Mouse (Mus musculus) hindbrain, embryonic 10.5 days (tissue): ENCODE results near the gene Gm20479. TPM values are rescaled to one million over a fixed set of nuclear protein-coding genes. Genes with fewer than 3 reads are reported as not detected.

Experiments
- DNase-seq: peaks from one replicate; pipeline ENCODE4 v3.0.0-alpha.2; 2017; ENCODE audit warnings: low spot score
- H3K27ac ChIP-seq: fragments of 300-500 bp; sonication (generic); 2 replicates; pipeline ENCODE4 v1.5.1; 2016; ENCODE audit warnings: mild to moderate bottlenecking, moderate library complexity
- H3K27me3 ChIP-seq: fragments of 300-500 bp; sonication (generic); 2 replicates; pipeline ENCODE4 v1.6.1; 2016; ENCODE audit warnings: mild to moderate bottlenecking; ENCODE audit not compliant: poor library complexity, insufficient read depth, severe bottlenecking
- H3K36me3 ChIP-seq: fragments of 300-500 bp; sonication (generic); 2 replicates; pipeline ENCODE4 v1.6.1; 2016; ENCODE audit warnings: mild to moderate bottlenecking, moderate library complexity
- H3K4me1 ChIP-seq: fragments of 300-500 bp; sonication (generic); replicated peaks from 2 replicates; pipeline ENCODE4 v1.6.1; 2016; ENCODE audit warnings: mild to moderate bottlenecking
- H3K4me3 ChIP-seq: fragments of 300-500 bp; sonication (generic); 2 replicates; pipeline ENCODE4 v1.5.1; 2016; ENCODE audit warnings: mild to moderate bottlenecking, moderate library complexity
- H3K9me3 ChIP-seq: fragments of 300-500 bp; sonication (generic); 2 replicates; pipeline ENCODE4 v1.6.1; 2016; ENCODE audit warnings: mild to moderate bottlenecking, moderate library complexity
- WGBS: fragments of 180-500 bp; shearing (Covaris S2); methylation state at CpG from one replicate; pipeline ENCODE4 v1.1.7; 2016; 5-methylcytosine and 5-hydroxymethylcytosine counted together
- polyA plus RNA-seq: library from polyadenylated mRNA; unstranded; fragments of >200 nt; fragmentation: Nextera tagmentation; extraction: Ambion mirVana; gene quantifications from 2 replicates; pipeline ENCODE4 v1.2.1, GENCODE M21; 2016

Gene Gm20479
- 0.50 TPM in 1 of 2 replicates, not detected in the other for polyA plus RNA-seq

DNA sequence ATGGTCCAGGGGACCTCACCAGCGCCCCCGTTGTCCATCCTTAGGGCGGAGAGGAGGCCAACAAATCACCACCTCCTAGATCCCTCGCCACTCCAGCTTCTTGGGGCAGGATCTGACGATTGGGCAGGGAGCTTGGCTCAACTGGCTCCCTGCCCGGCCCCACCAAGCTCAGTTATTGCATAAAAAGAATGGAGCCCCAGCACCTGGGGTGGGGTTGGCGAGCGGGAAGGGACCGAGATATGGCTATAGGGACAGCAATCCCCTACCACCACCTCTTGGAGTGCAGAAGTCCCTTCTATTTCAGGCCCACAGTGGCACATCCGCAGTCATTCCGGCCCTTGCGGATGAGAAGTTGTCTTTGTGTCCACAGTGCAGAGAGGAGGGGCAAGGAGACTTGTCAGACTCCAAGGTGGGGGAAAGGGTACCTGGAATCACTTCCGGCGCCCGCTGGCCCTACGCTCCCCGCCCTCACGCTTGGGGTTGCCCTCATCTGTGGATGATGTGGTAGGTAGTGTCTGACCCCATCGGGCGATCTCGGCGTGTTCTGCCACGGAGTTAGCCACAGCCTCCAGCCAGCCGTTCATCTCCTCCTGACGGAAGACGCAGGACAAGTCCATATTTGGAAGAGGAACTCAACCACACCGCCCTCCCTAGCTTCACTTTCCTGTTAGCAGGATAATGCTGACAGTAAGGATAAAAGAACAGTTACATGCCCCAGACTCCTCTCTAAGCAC is at the start of gene Gm20479:
Gm20479 (minus strand) TSS at position 559 of the 734 bp plus-strand sequence.
- H3K27me3 ChIP-seq, result peaks cover 41% of the 10 kb centered on the region
- DNase-seq, result no peak
- peaks cover 21% of the 10 kb centered on the region for H3K36me3 ChIP-seq
- H3K4me3 ChIP-seq, result peak within 1 kb of the TSS; percentile 81
- H3K9me3 ChIP-seq, result 0 out of 2 replicates have a peak, but pooled peaks cover 4% of the 10 kb centered on the region
- H3K4me1 ChIP-seq, result peaks cover 40% of the 10 kb centered on the region
- peak within 1 kb of the TSS; percentile 86 for H3K27ac ChIP-seq
- WGBS, result 4% methylated on average over 27 of the region's 27 CpGs

DNA sequence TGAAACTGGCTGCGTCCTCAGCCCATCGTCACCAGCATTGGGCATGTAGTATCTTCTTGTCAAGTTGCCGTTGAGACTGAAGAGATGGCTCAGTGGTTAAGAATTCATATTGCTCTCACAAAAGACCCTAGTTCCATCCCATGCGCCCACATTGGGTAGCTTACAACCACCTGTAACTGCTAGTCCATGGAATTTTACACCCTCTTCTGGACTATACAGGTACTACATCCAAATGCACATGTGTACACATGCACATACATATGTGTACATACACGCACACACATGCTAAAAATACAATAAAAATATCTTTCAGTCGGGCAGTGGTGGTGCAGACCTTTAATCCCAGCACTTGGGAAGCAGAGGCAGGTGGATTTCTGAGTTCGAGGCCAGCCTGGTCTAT is 49.3 kb upstream of the Gm20479 start:
- Histone ChIP-seq H3K4me3 (no peak overlapping the region), H3K36me3 (no peaks in the 10 kb centered on the region), H3K27ac (no peak overlapping the region), H3K4me1 (peaks cover 24% of the 10 kb centered on the region), H3K27me3 (peaks cover 97% of the 10 kb centered on the region), H3K9me3 (peaks cover 8% of the 10 kb centered on the region; the same call in 1 of the 2 replicates)
- WGBS, result 85% methylated on average over 7 of the region's 7 CpGs
- no peak for DNase-seq

DNA sequence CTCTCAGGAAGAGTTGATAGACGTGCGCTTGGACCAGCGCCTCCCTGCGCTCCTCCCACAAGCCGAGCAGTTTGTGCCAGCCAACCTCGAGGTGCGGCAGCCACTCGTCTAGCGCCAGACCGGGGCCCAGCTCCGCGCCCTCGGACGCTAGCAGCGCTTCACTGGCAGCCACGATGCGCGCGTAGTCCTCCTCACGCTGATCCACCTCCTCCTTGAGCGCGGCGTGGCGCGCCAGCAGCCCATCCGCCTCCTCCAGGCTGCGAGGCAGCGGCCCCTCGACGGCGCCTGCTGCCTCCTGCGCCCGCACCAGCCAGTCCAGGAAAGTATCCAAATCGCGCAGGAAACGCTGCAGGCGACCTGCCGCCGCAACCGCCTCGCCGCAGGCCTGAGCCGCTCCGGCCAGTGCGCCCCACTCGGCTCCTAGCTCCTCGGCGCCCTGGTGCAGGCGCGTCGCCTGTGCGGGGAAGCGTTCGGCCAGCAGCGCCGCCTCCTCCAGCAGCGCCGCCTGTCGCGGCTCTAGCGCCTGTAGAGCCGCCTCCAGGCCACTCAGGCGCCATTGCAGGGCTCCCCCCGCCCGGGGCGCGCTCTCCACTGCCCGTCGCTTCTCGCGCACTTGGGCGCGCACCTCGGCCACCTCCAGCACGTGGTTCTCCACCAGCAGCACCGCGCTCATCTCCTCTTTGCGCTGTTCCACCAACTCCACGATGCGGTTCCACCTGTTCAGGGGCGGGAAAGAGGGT is 47.2 kb upstream of the Gm20479 start:
- DNase-seq, result no peak
- Histone ChIP-seq H3K4me3 (peak overlapping the region; percentile 32), H3K36me3 (no peaks in the 10 kb centered on the region), H3K27me3 (peaks cover 95% of the 10 kb centered on the region), H3K4me1 (peaks cover 24% of the 10 kb centered on the region), H3K9me3 (peaks cover 8% of the 10 kb centered on the region; the same call in 1 of the 2 replicates), H3K27ac (no peak overlapping the region)
- WGBS, result 7% methylated on average over 81 of the region's 81 CpGs

DNA sequence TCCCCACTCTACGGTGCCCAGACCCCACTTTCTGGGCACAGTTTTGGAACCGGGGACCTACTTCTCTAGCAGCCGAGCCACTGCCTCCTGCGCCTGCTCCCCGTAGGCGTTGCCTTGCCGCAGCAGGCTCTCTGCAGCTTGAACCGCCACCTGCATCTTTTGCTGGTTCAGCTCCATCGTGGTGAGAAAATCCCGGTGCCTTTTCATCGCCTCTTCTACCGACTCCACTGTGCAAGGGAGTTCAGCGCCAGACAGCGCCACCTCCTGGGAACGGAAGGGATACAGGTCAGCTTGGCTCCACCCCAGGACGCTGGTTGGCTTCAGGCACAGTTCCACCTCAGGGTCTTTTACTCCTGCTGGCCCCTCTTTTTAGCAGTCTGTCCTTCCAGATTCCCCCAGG is 45.5 kb upstream of the Gm20479 start:
- peak; percentile 64 for DNase-seq
- H3K27ac ChIP-seq, result no peak overlapping the region
- peaks cover 11% of the 10 kb centered on the region for H3K4me1 ChIP-seq
- peaks cover 8% of the 10 kb centered on the region; the same call in 1 of the 2 replicates for H3K9me3 ChIP-seq
- peaks cover 95% of the 10 kb centered on the region for H3K27me3 ChIP-seq
- WGBS, result 11% methylated on average over 16 of the region's 16 CpGs
- no peaks in the 10 kb centered on the region for H3K36me3 ChIP-seq
- no peak overlapping the region for H3K4me3 ChIP-seq

DNA sequence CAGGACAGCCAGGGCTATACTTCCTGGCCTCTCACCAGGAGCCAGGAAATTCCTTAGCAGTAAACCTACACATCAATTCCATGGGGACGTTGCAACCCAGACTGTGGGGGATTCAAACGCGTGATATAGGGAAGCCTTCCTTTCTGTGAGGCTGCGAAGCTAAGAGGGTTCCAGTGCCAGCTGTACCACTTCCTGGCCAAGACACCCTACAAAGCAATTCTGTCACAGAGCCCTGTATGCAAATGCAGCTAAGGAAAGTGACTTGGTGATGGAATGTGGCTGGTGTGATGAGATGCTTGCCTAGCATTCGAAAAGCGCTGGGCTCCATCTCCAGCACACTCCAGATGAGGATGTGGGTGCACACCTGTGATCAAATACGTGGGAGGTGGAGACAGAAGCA is 43.3 kb upstream of the Gm20479 start:
- Histone ChIP-seq H3K9me3 (peaks cover 8% of the 10 kb centered on the region; the same call in 1 of the 2 replicates), H3K4me1 (peaks cover 24% of the 10 kb centered on the region), H3K27me3 (peaks cover 95% of the 10 kb centered on the region), H3K27ac (no peak overlapping the region), H3K4me3 (no peak overlapping the region), H3K36me3 (no peaks in the 10 kb centered on the region)
- WGBS, result 80% methylated on average over 7 of the region's 7 CpGs
- no peak for DNase-seq

DNA sequence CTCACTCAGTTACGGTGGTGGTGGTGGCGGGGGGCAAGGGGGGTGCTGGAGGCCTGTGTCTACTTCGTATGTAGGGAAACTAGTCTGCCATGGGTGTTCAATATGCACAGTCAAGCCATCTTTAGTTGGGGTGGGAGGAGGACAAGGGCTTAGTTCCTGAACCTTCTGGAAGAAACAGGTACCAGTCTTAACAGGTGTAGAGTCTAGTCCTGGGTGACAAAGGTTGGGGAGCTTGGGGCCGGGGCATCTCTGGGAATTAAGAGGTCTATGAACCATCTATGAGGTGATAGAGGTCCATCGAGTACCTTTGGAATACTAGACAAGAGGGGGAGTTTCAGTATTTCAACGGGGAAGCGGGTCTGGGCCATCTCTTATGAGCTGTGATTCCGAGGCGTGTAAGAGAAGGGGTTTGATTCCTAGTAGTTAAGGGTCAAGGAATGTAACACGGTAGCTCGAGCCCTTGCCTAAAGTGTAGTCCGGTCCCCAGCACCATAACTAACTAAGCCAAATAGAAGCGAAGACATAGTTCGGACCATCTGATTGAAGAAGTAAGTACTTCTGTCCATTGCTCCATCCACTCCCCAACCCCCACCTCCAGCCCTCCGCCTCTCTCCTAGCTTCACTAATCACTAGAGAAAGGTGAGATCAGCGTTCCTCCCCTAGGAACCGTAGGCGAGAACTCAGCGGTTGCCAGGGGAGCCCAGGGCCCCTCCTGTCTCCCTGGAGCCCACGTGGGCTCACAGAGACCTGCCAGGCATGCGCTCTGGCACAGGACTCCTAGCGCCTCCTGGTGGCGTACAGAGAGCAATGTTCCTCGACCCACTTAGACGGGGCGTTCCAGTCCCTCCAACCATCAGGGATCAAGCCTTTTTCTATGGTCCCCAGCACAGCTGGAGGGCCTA is 40.1 kb upstream of the Gm20479 start:
- Histone ChIP-seq H3K36me3 (no peaks in the 10 kb centered on the region), H3K4me1 (peaks cover 13% of the 10 kb centered on the region), H3K4me3 (peak overlapping the region; percentile 59; the same call in 1 of the 2 replicates), H3K27me3 (peaks cover 95% of the 10 kb centered on the region), H3K9me3 (no peaks in the 10 kb centered on the region), H3K27ac (no peak overlapping the region)
- 22% methylated on average over 26 of the region's 26 CpGs for WGBS
- peak; percentile 52 for DNase-seq

DNA sequence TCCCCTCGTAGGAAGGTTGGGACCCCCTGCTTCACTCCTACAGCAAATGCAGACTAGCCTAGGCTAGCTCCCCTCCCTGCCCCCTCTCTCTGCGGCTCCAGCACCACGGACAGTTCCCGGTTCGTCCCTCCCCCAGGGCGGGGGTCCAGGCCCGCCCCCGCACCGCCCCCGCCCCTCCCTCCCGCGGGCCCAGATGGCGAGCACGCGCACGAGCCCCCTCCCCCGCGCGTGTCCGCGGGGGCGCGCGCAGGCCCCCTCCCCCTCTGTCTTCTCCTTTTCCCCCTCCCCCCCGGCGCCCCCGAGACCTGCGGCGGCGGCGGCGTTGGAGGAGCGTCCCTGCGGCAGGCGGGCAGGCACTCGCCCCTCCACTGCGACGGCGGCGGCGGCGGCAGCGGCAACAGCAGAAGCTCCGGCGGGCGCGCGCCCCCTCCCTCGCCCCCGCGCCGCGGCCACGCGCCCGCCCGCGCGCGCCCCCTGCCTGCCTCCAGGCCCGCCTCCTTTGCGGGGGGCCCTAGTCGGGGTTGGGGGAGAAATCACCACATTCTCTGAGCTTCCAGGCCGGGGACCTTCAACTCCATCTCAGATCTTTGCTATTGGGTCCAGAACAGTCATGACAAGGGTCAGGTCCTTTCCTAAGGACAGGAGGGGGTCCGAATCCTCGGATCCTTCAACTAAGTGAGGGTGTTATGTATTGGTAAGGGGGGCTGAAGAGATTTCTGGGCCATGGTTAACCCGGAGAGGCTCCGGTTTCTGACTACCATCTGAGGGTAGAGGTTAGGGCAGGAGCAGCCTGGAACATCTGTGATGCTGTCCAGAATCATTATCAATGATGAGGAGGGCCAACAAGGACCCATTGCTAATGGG is 39.2 kb upstream of the Gm20479 start:
- no peaks in the 10 kb centered on the region for H3K9me3 ChIP-seq
- peak; percentile 48 for DNase-seq
- peaks cover 13% of the 10 kb centered on the region for H3K4me1 ChIP-seq
- peak overlapping the region; percentile 40; the same call in 1 of the 2 replicates for H3K27ac ChIP-seq
- peaks cover 95% of the 10 kb centered on the region for H3K27me3 ChIP-seq
- no peaks in the 10 kb centered on the region for H3K36me3 ChIP-seq
- peak overlapping the region; percentile 59 for H3K4me3 ChIP-seq
- WGBS, result 2% methylated on average over 48 of the region's 68 CpGs

DNA sequence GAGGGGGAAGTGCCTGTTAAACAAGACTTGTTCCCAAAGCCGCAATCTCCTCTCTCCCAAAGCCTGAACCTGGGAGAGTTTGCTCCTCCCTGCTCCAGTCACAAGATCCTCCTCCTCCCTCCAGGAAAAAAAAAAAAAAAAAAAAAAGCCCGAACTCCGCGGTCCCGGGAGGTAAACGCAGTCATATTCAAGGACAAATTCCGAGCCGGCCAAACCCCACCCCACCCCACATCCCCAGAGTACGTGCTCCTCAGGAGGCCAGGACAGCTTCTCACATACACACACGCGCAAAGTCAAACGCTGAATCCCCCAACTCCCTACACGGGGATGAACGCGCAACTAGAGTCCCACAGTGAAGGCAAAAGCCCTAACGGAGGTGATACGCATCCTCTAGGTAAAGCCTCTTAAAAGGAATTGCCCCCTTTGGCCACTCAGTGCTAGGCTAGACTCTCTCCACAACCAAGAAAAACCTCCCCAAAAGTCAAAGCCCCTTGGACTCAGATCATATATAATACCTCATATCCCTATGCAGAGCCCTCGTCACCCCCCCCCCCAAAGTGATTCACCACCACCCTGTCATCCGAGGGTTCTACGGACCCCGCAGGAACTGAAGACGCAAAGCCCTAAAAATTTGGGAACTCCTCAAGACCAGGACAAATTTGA is 38.4 kb upstream of the Gm20479 start:
- Histone ChIP-seq H3K4me1 (peaks cover 13% of the 10 kb centered on the region), H3K27ac (no peak overlapping the region), H3K9me3 (no peaks in the 10 kb centered on the region), H3K27me3 (peaks cover 94% of the 10 kb centered on the region), H3K4me3 (peak overlapping the region; percentile 59), H3K36me3 (no peaks in the 10 kb centered on the region)
- 2% methylated on average over 22 of the region's 22 CpGs for WGBS
- DNase-seq, result no peak

DNA sequence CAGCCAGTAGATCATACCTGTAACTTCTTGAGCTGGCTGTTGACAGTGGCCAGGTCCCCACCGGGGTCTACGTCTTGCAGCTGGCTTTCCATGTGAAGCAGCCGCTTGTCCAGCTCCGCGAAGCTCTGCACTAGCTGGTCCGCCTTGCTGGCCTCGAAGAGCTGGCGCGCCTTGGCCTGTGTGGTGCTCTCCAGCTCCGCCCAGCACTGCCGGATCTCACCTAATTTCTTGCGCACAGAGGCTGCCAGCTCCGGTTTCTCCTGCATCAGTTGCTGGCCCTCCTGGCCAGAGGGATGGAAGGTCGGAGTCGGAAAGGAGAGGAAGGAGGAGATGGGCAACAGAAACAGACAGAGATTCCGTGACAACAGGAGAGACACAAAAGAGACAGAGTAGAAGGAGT is 34.2 kb upstream of the Gm20479 start:
- Histone ChIP-seq H3K36me3 (no peaks in the 10 kb centered on the region), H3K9me3 (no peaks in the 10 kb centered on the region), H3K27me3 (peaks cover 60% of the 10 kb centered on the region), H3K4me1 (peaks cover 5% of the 10 kb centered on the region), H3K27ac (no peak overlapping the region), H3K4me3 (no peak overlapping the region)
- 43% methylated on average over 16 of the region's 16 CpGs for WGBS
- no peak for DNase-seq

DNA sequence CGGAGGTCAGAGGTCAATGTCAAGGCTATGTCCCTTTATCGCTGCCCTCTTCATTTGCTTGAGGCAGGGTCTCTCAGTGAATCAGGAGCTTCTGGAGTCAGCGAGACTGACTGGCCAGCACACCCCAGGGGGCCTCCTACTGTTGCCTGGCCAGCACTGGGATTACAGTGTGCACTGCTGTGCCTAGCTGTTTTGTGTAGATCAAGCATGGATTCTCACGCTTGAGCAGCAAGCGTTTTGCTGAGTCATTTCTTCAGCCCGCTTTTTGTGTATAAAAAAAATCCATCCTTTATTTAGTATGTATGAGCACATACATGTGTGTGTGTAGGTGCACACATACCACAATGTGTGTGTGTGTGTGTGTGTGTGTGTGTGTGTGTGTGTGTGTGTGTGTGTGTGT is 32.0 kb upstream of the Gm20479 start:
- no peak for DNase-seq
- H3K27ac ChIP-seq, result no peak overlapping the region
- H3K27me3 ChIP-seq, result peaks cover 39% of the 10 kb centered on the region
- H3K4me1 ChIP-seq, result peaks cover 6% of the 10 kb centered on the region; the same call in 1 of the 2 replicates
- H3K9me3 ChIP-seq, result no peaks in the 10 kb centered on the region
- H3K36me3 ChIP-seq, result no peaks in the 10 kb centered on the region
- WGBS, result 75% methylated on average over 6 of the region's 6 CpGs
- H3K4me3 ChIP-seq, result no peak overlapping the region

DNA sequence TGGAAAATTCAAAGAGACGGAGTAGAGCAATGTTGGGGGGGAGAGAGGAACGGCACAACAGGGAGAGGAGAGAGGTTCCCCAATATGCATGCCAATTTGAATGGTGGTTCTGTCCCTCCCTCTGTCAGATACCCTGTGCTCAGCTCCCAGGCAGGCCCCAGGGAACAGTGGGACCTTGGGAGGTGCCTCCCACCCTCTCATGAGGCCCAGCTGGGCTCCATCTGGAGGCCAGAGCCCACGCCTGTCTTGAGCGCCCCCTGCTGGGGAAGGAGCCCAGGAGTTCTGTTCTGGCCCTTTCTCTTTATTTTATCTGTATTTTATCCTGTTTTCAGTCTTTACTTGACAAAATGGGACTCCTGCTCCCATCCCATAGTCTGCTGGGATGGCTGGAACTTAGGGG is 27.5 kb upstream of the Gm20479 start:
- Histone ChIP-seq H3K27me3 (peaks cover 7% of the 10 kb centered on the region; the same call in 1 of the 2 replicates), H3K27ac (no peak overlapping the region), H3K4me1 (peaks cover 8% of the 10 kb centered on the region; the same call in 1 of the 2 replicates), H3K9me3 (no peaks in the 10 kb centered on the region), H3K36me3 (no peaks in the 10 kb centered on the region), H3K4me3 (no peak overlapping the region)
- 39% methylated on average over 4 of the region's 4 CpGs for WGBS
- DNase-seq, result peak; percentile 52
